Mouse (Mus musculus) adipocyte (in vitro differentiated cells): ENCODE data around the gene Olfr648.

ENCODE experiments used
- DNase-seq: peaks from one replicate; pipeline ENCODE4 v3.0.0-alpha.2; 2016; ENCODE audit warnings: low spot score

The Olfr648 gene

GRCm38 (mm10) chr7:104183292-104183691, at the start of gene Olfr648:
Gene Olfr648 (minus strand): TSS chr7:104183392.
- DNase-seq, result no peak

- DNase-seq, result peak; percentile 48
Measured at GRCm38 (mm10) chr7:104231203-104231602, 48.0 kb upstream of the Olfr648 start.

GRCm38 (mm10) chr7:104218701-104219569, 35.7 kb upstream of the Olfr648 start, which contains the start of gene Trim6:
Gene Trim6 (plus strand): TSS chr7:104218793.
- DNase-seq, result peak; percentile 90

- DNase-seq, result no peak
Measured at GRCm38 (mm10) chr7:104217881-104218280, 34.7 kb upstream of the Olfr648 start.

- DNase-seq, result no peak
Measured at GRCm38 (mm10) chr7:104216011-104216535, 32.9 kb upstream of the Olfr648 start.

- DNase-seq, result no peak
Measured at GRCm38 (mm10) chr7:104206197-104206596, 23.0 kb upstream of the Olfr648 start.

- DNase-seq, result peak; percentile 79
Measured at GRCm38 (mm10) chr7:104199822-104200221, 16.6 kb upstream of the Olfr648 start.

GRCm38 (mm10) chr7:104195885-104196284, 12.7 kb upstream of the Olfr648 start, which contains the start of gene Olfr649:
Gene Olfr649 (minus strand): TSS chr7:104195985.
- DNase-seq, result no peak

- no peak for DNase-seq
Measured at GRCm38 (mm10) chr7:104191275-104191674, 8.1 kb upstream of the Olfr648 start.

GRCm38 (mm10) chr7:104179074-104179473, 4.1 kb downstream of the Olfr648 start:
- DNase-seq, result no peak

- DNase-seq, result no peak
Measured at GRCm38 (mm10) chr7:104178422-104179054, 4.7 kb downstream of the Olfr648 start.

- no peak for DNase-seq
Measured at GRCm38 (mm10) chr7:104175085-104175484, 8.1 kb downstream of the Olfr648 start.

GRCm38 (mm10) chr7:104169634-104170204, 13.5 kb downstream of the Olfr648 start:
- DNase-seq, result no peak

- DNase-seq, result no peak
Measured at GRCm38 (mm10) chr7:104167105-104167504, 16.1 kb downstream of the Olfr648 start.

- no peak for DNase-seq
Measured at GRCm38 (mm10) chr7:104150456-104150855, 32.7 kb downstream of the Olfr648 start, which contains the start of gene Ubqlnl. Gene Ubqlnl (minus strand): TSS chr7:104150556.

GRCm38 (mm10) chr7:104143179-104143578, 40.0 kb downstream of the Olfr648 start, which contains the start of gene Ubqln3:
Gene Ubqln3 (minus strand): TSS chr7:104143279.
- DNase-seq, result no peak

GRCm38 (mm10) chr7:104137305-104137704, 45.9 kb downstream of the Olfr648 start, which contains the start of gene Olfr643:
Gene Olfr643 (minus strand): TSS chr7:104137405.
- DNase-seq, result no peak

GRCm38 (mm10) chr7:104129726-104130125, 53.5 kb downstream of the Olfr648 start, which contains the start of gene Ubqln5:
Gene Ubqln5 (minus strand): TSS chr7:104129826.
- DNase-seq, result no peak
